Mouse (Mus musculus) CH12F3 (cell line): ENCODE measurements around the gene Gm49380.

ENCODE experiments used
- in situ Hi-C: fragments of 300-500 bp; cut with MboI; formaldehyde crosslinking; loops from 2 replicates; pipeline ENCODE4 v1.14.3; 2020; ENCODE audit warnings: low sequenced_read_pairs

The Gm49380 gene

GRCm38 (mm10) chr9:44094737-44095136 lies 18.6 kb downstream of the Gm49380 start:
- in situ Hi-C loops, result no loop called here

GRCm38 (mm10) chr9:44093612-44094503 lies 19.4 kb downstream of the Gm49380 start:
- in situ Hi-C loops, result no loop called here

- in situ Hi-C loops, result no loop called here
Measured at GRCm38 (mm10) chr9:44088877-44089608, 24.3 kb downstream of the Gm49380 start.

GRCm38 (mm10) chr9:44087761-44088455 lies 25.4 kb downstream of the Gm49380 start:
- in situ Hi-C loops, result no loop called here

GRCm38 (mm10) chr9:44086960-44087359 lies 26.3 kb downstream of the Gm49380 start:
- in situ Hi-C loops, result no loop called here

- in situ Hi-C loops, result no loop called here
Measured at GRCm38 (mm10) chr9:44085741-44086665, 27.3 kb downstream of the Gm49380 start.

- in situ Hi-C loops, result no loop called here
Measured at GRCm38 (mm10) chr9:44085276-44085675, 28.0 kb downstream of the Gm49380 start.

GRCm38 (mm10) chr9:44084659-44085229 lies 28.6 kb downstream of the Gm49380 start:
- in situ Hi-C loops, result no loop called here

- in situ Hi-C loops, result no loop called here
Measured at GRCm38 (mm10) chr9:44084236-44084635, 29.1 kb downstream of the Gm49380 start.

GRCm38 (mm10) chr9:44083392-44084121 lies 29.7 kb downstream of the Gm49380 start:
- in situ Hi-C loops, result no loop called here

GRCm38 (mm10) chr9:44082266-44082665 lies 31.0 kb downstream of the Gm49380 start:
- in situ Hi-C loops, result no loop called here

- in situ Hi-C loops, result no loop called here
Measured at GRCm38 (mm10) chr9:44081581-44081980, 31.7 kb downstream of the Gm49380 start.

GRCm38 (mm10) chr9:44080953-44081352 lies 32.3 kb downstream of the Gm49380 start:
- in situ Hi-C loops, result no loop called here

GRCm38 (mm10) chr9:44079997-44080780 lies 33.1 kb downstream of the Gm49380 start:
- in situ Hi-C loops, result no loop called here

- in situ Hi-C loops, result no loop called here
Measured at GRCm38 (mm10) chr9:44078955-44079756, 34.1 kb downstream of the Gm49380 start.

- in situ Hi-C loops, result no loop called here
Measured at GRCm38 (mm10) chr9:44078136-44078797, 35.0 kb downstream of the Gm49380 start.

- in situ Hi-C loops, result no loop called here
Measured at GRCm38 (mm10) chr9:44077266-44077910, 35.9 kb downstream of the Gm49380 start.
